Mouse (Mus musculus): ENCODE results near the gene Nxt1. TPM values are rescaled to one million over a fixed set of nuclear protein-coding genes. Genes with fewer than 3 reads are reported as not detected.

Nxt1 gene
- 25.6 TPM for polyA plus RNA-seq (2015; fragmentation: Illumina TruSeq; extraction: RNeasy Lipid Tissue Mini Kit (QIAGEN cat#74804); ENCODE audit: insufficient read depth, low replicate concordance)

DNA sequence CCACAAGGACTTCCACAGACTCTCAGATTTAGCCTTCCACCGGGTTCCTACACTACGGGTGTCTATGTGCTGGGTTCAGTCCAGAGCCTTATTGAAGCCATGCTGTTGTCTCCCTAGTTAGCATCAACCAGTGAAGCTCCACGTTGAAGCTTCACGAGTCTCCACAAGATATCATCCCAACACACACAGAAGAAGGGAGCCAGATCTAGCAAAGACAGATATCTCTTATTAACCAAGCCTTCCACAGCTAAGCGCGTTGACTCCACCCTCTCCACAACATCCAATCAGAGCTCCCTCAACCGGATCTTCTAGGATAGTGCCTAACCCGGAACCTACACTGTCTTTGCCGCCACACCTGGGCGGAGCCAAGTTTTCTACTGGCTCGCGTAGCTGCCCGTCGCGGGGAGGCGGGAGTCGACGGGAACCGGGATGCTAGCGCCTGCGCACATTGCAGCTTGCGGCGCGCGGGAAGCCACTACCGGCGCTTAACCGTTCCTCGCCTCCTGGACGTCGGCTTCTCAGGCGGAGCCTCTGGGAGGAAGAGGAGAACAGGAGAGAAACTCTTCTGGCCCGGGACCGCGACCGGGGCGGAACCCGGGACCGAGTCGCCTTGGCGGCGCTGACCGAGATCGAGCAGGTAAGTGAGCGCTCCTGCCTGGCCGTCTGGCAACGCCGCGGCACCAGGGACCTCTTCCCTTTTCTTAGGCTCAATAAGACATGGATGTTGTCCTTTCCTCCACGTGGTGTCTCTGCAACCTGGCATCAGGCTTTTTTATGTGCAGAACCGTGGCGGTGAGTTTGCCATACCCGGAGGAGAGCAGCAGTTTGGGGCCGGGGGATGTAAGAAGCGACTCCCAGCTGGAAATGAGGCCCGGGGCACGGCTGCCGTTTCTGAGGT, at the start of gene Nxt1:
Nxt1 (plus strand) TSS at position 403 of the 898 bp plus-strand sequence.

DNA sequence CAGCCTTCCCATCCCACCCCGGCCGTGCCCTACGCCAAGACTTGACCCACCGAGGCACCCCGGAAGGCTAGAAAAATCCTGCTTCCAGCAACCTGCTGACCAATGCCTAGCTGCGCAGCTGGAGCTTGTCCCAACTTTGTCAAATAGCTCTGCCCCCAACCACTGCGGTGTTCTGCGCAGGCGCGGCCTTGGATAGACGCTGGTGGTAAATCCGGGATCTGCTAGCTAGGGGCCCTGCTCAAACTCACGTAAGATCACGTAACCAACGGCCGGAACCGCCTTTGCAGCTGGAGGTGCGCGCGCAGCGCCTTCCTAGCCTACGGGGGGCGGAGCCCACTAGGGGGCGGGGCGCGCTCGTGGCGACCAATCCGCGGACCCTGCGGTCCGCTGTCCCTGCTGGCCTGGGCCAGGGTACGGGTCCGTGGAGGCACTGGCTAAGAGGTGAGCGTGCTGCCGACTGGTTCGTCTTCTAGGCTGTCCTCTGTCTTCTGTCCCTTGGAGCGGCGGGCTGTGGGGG, 8.4 kb downstream of the Nxt1 start, which contains the start of gene Gzf1:
Gzf1 (plus strand) TSS at position 249 of the 517 bp plus-strand sequence.

Other genes starting within 250 kb of the Nxt1 start
- 25.6 TPM for gene Cd93, start 229.0 kb upstream of the Nxt1 start, polyA plus RNA-seq (2015; fragmentation: Illumina TruSeq; extraction: RNeasy Lipid Tissue Mini Kit (QIAGEN cat#74804); ENCODE audit: insufficient read depth, low replicate concordance)
- gene Gzf1, start 8.4 kb downstream of the Nxt1 start, polyA plus RNA-seq (2015; fragmentation: Illumina TruSeq; extraction: RNeasy Lipid Tissue Mini Kit (QIAGEN cat#74804); ENCODE audit: insufficient read depth, low replicate concordance), result 17.3 TPM
- gene Napb, start 59.9 kb downstream of the Nxt1 start, polyA plus RNA-seq (2015; fragmentation: Illumina TruSeq; extraction: RNeasy Lipid Tissue Mini Kit (QIAGEN cat#74804); ENCODE audit: insufficient read depth, low replicate concordance), result 0.97 TPM
- not detected for gene Cstl1, start 77.8 kb downstream of the Nxt1 start, polyA plus RNA-seq (2015; fragmentation: Illumina TruSeq; extraction: RNeasy Lipid Tissue Mini Kit (QIAGEN cat#74804); ENCODE audit: insufficient read depth, low replicate concordance)
- gene Cst11, start 98.9 kb downstream of the Nxt1 start, polyA plus RNA-seq (2015; fragmentation: Illumina TruSeq; extraction: RNeasy Lipid Tissue Mini Kit (QIAGEN cat#74804); ENCODE audit: insufficient read depth, low replicate concordance), result not detected
- gene 8030411F24Rik, start 109.4 kb downstream of the Nxt1 start, polyA plus RNA-seq (2015; fragmentation: Illumina TruSeq; extraction: RNeasy Lipid Tissue Mini Kit (QIAGEN cat#74804); ENCODE audit: insufficient read depth, low replicate concordance), result not detected
- not detected for gene Cst12, start 116.8 kb downstream of the Nxt1 start, polyA plus RNA-seq (2015; fragmentation: Illumina TruSeq; extraction: RNeasy Lipid Tissue Mini Kit (QIAGEN cat#74804); ENCODE audit: insufficient read depth, low replicate concordance)
- not detected for gene Cst8, start 126.2 kb downstream of the Nxt1 start, polyA plus RNA-seq (2015; fragmentation: Illumina TruSeq; extraction: RNeasy Lipid Tissue Mini Kit (QIAGEN cat#74804); ENCODE audit: insufficient read depth, low replicate concordance)
- gene Cst13, start 147.5 kb downstream of the Nxt1 start, polyA plus RNA-seq (2015; fragmentation: Illumina TruSeq; extraction: RNeasy Lipid Tissue Mini Kit (QIAGEN cat#74804); ENCODE audit: insufficient read depth, low replicate concordance), result not detected
- not detected for gene Cst9, start 162.5 kb downstream of the Nxt1 start, polyA plus RNA-seq (2015; fragmentation: Illumina TruSeq; extraction: RNeasy Lipid Tissue Mini Kit (QIAGEN cat#74804); ENCODE audit: insufficient read depth, low replicate concordance)
- gene 9230104L09Rik, start 192.4 kb downstream of the Nxt1 start, polyA plus RNA-seq (2015; fragmentation: Illumina TruSeq; extraction: RNeasy Lipid Tissue Mini Kit (QIAGEN cat#74804); ENCODE audit: insufficient read depth, low replicate concordance), result not detected
- gene Cst3, start 203.1 kb downstream of the Nxt1 start, polyA plus RNA-seq (2015; fragmentation: Illumina TruSeq; extraction: RNeasy Lipid Tissue Mini Kit (QIAGEN cat#74804); ENCODE audit: insufficient read depth, low replicate concordance), result 519 TPM